Mouse (Mus musculus): Measurements from ENCODE around the gene Strbp. TPM values are rescaled to one million over a fixed set of nuclear protein-coding genes. Genes with fewer than 3 reads are reported as not detected.

Strbp gene
- total RNA-seq, 2 experiments from 2014 or later: 174 to 175 TPM

GRCm38 (mm10) chr2:37488956-37489355, 214.7 kb downstream of the Strbp start:
- 0 out of 2 replicates have a peak overlapping the region, but pooled peaks have one; percentile 8 for H3K27ac ChIP-seq
- no peak overlapping the region for H3K4me3 ChIP-seq
- no peak for TF ChIP-seq CTCF (conservative IDR thresholded peaks at IDR 0.05)
- DNase-seq (ENCODE audit: low spot score in 2 of 2): no peak

- no peak for DNase-seq (ENCODE audit: low spot score in 2 of 2)
These were observed 217.3 kb downstream of the Strbp start for GRCm38 (mm10) chr2:37486408-37486807.

GRCm38 (mm10) chr2:37485370-37485769, 218.3 kb downstream of the Strbp start:
- DNase-seq (ENCODE audit: low spot score in 2 of 2): peak; percentile 37 to 52
- H3K27ac ChIP-seq: no peak overlapping the region
- H3K4me3 ChIP-seq: no peak overlapping the region
- peak; percentile 90 for TF ChIP-seq CTCF (conservative IDR thresholded peaks at IDR 0.05)

More at GRCm38 (mm10) chr2:37486408-37486807, 217.3 kb downstream of the Strbp start:
- H3K27ac ChIP-seq: no peak overlapping the region
- no peak for TF ChIP-seq CTCF (conservative IDR thresholded peaks at IDR 0.05)
- H3K4me3 ChIP-seq: no peak overlapping the region

GRCm38 (mm10) chr2:37484165-37484564, 219.5 kb downstream of the Strbp start:
- TF ChIP-seq CTCF (conservative IDR thresholded peaks at IDR 0.05): no peak
- no peak for DNase-seq (ENCODE audit: low spot score in 2 of 2)
- no peak overlapping the region for H3K4me3 ChIP-seq
- no peak overlapping the region for H3K27ac ChIP-seq

- no peak for TF ChIP-seq CTCF (conservative IDR thresholded peaks at IDR 0.05)
- H3K27ac ChIP-seq: no peak overlapping the region
- no peak for DNase-seq (ENCODE audit: low spot score in 2 of 2)
- no peak overlapping the region for H3K4me3 ChIP-seq
These were observed 223.6 kb downstream of the Strbp start for GRCm38 (mm10) chr2:37480039-37480438.

GRCm38 (mm10) chr2:37479559-37479958, 224.1 kb downstream of the Strbp start:
- DNase-seq (ENCODE audit: low spot score in 2 of 2): no peak
- no peak overlapping the region for H3K27ac ChIP-seq
- TF ChIP-seq CTCF (conservative IDR thresholded peaks at IDR 0.05): no peak
- H3K4me3 ChIP-seq: no peak overlapping the region

- DNase-seq (ENCODE audit: low spot score in 2 of 2): no peak
- Histone ChIP-seq H3K4me3 (no peak overlapping the region), H3K27ac (no peak overlapping the region)
- TF ChIP-seq CTCF (conservative IDR thresholded peaks at IDR 0.05): no peak
These were observed 237.4 kb downstream of the Strbp start for GRCm38 (mm10) chr2:37466266-37466665.

GRCm38 (mm10) chr2:37460707-37461106, 243.0 kb downstream of the Strbp start:
- peak; percentile 47 for TF ChIP-seq CTCF (conservative IDR thresholded peaks at IDR 0.05)
- Histone ChIP-seq H3K27ac (no peak overlapping the region), H3K4me3 (no peak overlapping the region)
- no peak for DNase-seq (ENCODE audit: low spot score in 2 of 2)

- Histone ChIP-seq H3K4me3 (peak overlapping the region; percentile 90), H3K27ac (peak overlapping the region; percentile 89)
- DNase-seq (ENCODE audit: low spot score in 2 of 2): no peak
- no peak for TF ChIP-seq CTCF (conservative IDR thresholded peaks at IDR 0.05)
These were observed 251.3 kb downstream of the Strbp start for GRCm38 (mm10) chr2:37452376-37452760.

- peak overlapping the region; percentile 90 for H3K4me3 ChIP-seq
- DNase-seq (ENCODE audit: low spot score in 2 of 2): peak; percentile 93 to 94
- TF ChIP-seq CTCF (conservative IDR thresholded peaks at IDR 0.05): no peak
- peak overlapping the region; percentile 89 for H3K27ac ChIP-seq
These were observed 251.8 kb downstream of the Strbp start for GRCm38 (mm10) chr2:37451667-37452375.

- TF ChIP-seq CTCF (conservative IDR thresholded peaks at IDR 0.05): no peak
- peak within 1 kb of the TSS; percentile 94 for H3K4me3 ChIP-seq
- peak within 1 kb of the TSS; percentile 92 for H3K27ac ChIP-seq
- peak; percentile 95 to 96 for DNase-seq (ENCODE audit: low spot score in 2 of 2)
These were observed 260.8 kb downstream of the Strbp start, which contains the start of the genes Zbtb26, Zbtb6 and Rabgap1 for GRCm38 (mm10) chr2:37442611-37443591. TSS of gene Zbtb26 (minus strand) at chr2:37443135. TSS of gene Zbtb6 (minus strand) at chr2:37443171. TSS of gene Rabgap1 (plus strand) at chr2:37443279.

Small RNA genes within 50 kb of the gene (microRNA-seq; reads per million reads assigned to microRNA genes)
- 0 reads per million in 2 experiments for gene Mir5128

Other genes starting within 250 kb of the Strbp start
- 1 to 10 TPM; 2.7 to 3.5 TPM for gene Gpr21, start 187.5 kb downstream of the Strbp start, total RNA-seq (2021)
- gene Crb2, start 72.4 kb upstream of the Strbp start, total RNA-seq (2021): 1 to 10 TPM; 3.7 to 3.9 TPM

All from layer of hippocampus, adult 2 months (tissue).